Mouse (Mus musculus): ENCODE data around the gene Gzf1.
A peak's percentile ranks its signal among the peaks of the same experiment; 100 is the strongest.

The Gzf1 gene

GRCm38 (mm10) chr2:148680775-148681291 is at the start of gene Gzf1:
Gene Gzf1, plus strand, starts transcription at chr2:148681023.
- peak; percentile 98 for DNase-seq (ENCODE audit: low spot score)

GRCm38 (mm10) chr2:148631602-148632001 is 49.2 kb upstream of the Gzf1 start:
- no peak for DNase-seq (ENCODE audit: low spot score)

- no peak for DNase-seq (ENCODE audit: low spot score)
These were observed 46.4 kb upstream of the Gzf1 start for GRCm38 (mm10) chr2:148634466-148634865.

GRCm38 (mm10) chr2:148642610-148643370 is 38.0 kb upstream of the Gzf1 start:
- no peak for DNase-seq (ENCODE audit: low spot score)

GRCm38 (mm10) chr2:148644421-148645000 is 36.3 kb upstream of the Gzf1 start:
- DNase-seq (ENCODE audit: low spot score), result no peak

GRCm38 (mm10) chr2:148650587-148651357 is 30.1 kb upstream of the Gzf1 start:
- DNase-seq (ENCODE audit: low spot score), result no peak

- DNase-seq (ENCODE audit: low spot score), result no peak
These were observed 25.9 kb upstream of the Gzf1 start for GRCm38 (mm10) chr2:148654961-148655360.

- DNase-seq (ENCODE audit: low spot score), result no peak
These were observed 17.4 kb upstream of the Gzf1 start for GRCm38 (mm10) chr2:148663458-148663857.

GRCm38 (mm10) chr2:148672199-148673096 is 8.4 kb upstream of the Gzf1 start, which contains the start of gene Nxt1:
Gene Nxt1, plus strand, starts transcription at chr2:148672601.
- peak; percentile 98 for DNase-seq (ENCODE audit: low spot score)

GRCm38 (mm10) chr2:148677801-148678200 is 3.0 kb upstream of the Gzf1 start:
- DNase-seq (ENCODE audit: low spot score), result peak; percentile 87

- DNase-seq (ENCODE audit: low spot score), result peak; percentile 73
These were observed 1.5 kb upstream of the Gzf1 start for GRCm38 (mm10) chr2:148679346-148679745.

GRCm38 (mm10) chr2:148681461-148681891 is 653 bp downstream of the Gzf1 start:
- peak; percentile 71 for DNase-seq (ENCODE audit: low spot score)

- DNase-seq (ENCODE audit: low spot score), result no peak
These were observed 2.2 kb downstream of the Gzf1 start for GRCm38 (mm10) chr2:148683031-148683430.

- no peak for DNase-seq (ENCODE audit: low spot score)
These were observed 4.1 kb downstream of the Gzf1 start for GRCm38 (mm10) chr2:148684972-148685371.

- no peak for DNase-seq (ENCODE audit: low spot score)
These were observed 4.9 kb downstream of the Gzf1 start for GRCm38 (mm10) chr2:148685709-148686108.

GRCm38 (mm10) chr2:148686862-148687261 is 6.0 kb downstream of the Gzf1 start:
- DNase-seq (ENCODE audit: low spot score), result no peak

GRCm38 (mm10) chr2:148687971-148688370 is 7.1 kb downstream of the Gzf1 start:
- DNase-seq (ENCODE audit: low spot score), result no peak

GRCm38 (mm10) chr2:148689444-148690140 is 8.8 kb downstream of the Gzf1 start:
- no peak for DNase-seq (ENCODE audit: low spot score)

- no peak for DNase-seq (ENCODE audit: low spot score)
These were observed 9.5 kb downstream of the Gzf1 start for GRCm38 (mm10) chr2:148690291-148690690.

- no peak for DNase-seq (ENCODE audit: low spot score)
These were observed 10.0 kb downstream of the Gzf1 start for GRCm38 (mm10) chr2:148690781-148691180.

GRCm38 (mm10) chr2:148698571-148698970 is 17.7 kb downstream of the Gzf1 start:
- DNase-seq (ENCODE audit: low spot score), result no peak

Data from testis, postnatal 14 days (tissue).